Mouse (Mus musculus) left cerebral cortex, adult 9 months (tissue): ENCODE measurements around the gene Phlda3.

Experiments used
- DNase-seq, 2 experiments: peaks; one replicate each; pipeline ENCODE4 v3.0.0; 2022; ENCODE audit warnings: low spot score in 2 of 2

Gene Phlda3

DNA sequence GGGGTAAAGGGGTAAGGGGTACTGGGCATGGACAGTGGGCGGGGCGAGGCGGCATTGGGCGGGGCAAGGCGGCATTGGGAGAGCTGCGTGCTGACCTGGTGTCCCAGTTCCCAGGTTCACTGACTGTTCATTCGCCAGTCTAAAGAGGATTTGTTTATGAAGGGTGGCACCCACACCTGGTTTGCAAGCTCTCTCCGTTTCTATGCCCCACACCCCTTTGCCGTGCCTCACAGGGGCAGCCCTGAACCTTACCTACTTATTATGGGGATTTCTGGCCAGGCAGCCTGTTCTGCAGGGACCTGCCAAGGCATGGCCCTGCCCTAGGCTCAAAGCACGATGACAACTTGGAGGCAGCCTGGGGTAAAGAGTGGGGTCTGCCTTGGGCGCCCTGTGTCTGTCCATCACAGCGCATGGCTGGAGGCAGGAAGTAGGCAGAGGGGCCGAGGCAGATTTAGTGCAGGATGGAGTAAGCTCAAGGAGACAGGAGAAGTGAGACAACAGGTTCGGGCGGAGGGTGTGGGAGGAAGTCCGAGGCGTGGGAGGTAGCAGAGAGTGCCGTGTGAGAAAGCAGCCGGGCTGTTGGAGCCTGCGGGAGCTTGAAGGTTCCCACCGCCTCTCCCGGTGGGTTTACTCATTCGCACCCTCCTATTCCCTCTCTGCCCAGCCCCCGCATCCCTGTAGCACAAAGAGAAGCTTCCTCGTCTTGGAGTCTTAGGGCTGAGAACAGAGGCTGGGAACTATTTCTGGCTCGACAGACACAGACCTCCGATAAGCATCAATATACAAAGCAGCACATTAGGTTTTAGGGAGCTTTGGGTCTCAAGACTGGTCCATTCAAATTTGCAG lies 27.7 kb downstream of the Phlda3 start:
- peak; percentile 56 to 83 for DNase-seq

DNA sequence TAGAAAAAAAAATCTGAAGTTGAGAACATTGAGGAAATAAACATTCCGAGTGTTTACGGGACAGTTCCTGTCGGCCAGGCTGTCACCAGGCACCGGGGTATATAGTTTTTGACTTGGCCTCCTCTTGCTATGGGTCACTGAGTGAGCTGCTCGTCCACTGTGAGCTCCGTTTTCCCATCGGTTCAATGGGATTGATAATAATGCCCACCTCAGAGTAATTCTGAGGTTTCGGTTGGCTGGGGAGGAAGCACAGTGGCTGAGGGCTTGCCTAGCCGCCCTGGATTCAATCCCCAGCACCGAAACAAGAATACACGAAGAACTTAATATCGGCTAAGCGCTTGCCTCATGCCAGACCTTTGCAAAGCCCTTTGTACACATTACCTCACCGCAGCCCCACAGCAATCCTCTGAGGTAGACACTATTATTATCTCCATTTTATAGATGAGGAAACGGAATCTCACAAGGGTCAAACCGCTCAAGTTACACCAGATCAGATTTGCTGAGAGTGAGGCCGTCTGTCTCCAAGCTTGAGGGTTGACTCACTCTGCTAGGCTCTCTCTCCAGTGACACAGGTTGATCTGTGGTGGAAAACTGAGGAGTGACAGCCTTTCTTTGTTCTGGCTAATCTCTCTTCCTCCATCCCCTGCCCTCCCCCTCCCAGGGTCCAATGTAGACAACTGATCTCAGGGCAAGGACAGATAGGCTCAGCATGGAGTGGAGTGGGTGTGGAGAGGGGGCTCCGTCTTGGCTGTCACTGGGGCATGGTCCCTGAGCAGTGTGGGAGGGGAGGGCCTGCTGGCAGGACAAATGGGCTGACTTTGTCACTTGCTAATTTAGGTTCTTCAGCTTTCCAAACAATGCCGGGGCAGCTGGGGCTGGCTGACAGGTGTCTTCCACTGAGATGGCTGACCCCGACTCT lies 28.6 kb downstream of the Phlda3 start:
- DNase-seq: no peak

DNA sequence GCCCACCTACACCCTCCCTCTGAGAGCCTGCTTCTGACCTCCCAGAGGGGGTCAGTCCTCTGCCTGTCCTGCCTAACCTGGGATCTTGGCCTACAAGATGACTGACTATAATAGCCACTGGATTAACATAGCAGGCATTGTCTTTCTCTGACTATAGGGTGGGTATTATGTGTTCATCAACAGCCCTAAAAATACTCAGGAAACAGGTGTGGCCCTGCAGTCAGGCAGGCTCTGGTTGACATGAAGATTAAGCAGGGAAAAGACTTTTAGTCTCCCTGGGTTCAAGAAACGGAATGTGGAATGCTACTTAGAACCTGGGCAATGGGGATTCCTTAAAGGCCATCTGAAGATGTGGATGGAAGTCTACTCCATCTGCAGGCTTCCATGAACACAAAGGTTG lies 32.6 kb downstream of the Phlda3 start:
- no peak for DNase-seq

DNA sequence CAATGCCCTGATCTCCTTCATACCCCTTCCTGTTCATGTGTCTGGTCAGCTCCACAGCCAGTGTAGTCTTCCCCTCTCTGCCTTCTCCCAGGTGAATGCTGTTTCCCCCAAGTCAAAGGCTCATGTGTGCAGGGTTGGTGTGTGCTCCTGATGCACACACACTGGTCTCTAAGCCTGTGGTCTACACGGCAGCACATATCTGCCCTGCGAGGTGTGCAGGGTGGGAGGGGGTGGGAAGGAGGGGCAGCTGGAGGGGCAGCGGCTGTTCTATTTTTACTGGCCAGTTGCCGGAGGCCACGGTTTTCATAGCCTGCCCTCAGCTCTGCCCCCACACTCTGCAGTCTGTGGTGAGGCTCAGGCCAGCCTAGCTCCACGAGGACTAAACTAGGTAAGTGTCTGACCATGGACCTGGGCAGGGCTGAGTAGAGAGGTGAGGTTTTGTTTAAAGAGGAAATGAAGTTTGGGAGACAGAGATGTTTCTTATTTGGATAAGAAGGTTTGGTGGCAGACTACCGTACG lies 33.2 kb downstream of the Phlda3 start:
- no peak for DNase-seq

DNA sequence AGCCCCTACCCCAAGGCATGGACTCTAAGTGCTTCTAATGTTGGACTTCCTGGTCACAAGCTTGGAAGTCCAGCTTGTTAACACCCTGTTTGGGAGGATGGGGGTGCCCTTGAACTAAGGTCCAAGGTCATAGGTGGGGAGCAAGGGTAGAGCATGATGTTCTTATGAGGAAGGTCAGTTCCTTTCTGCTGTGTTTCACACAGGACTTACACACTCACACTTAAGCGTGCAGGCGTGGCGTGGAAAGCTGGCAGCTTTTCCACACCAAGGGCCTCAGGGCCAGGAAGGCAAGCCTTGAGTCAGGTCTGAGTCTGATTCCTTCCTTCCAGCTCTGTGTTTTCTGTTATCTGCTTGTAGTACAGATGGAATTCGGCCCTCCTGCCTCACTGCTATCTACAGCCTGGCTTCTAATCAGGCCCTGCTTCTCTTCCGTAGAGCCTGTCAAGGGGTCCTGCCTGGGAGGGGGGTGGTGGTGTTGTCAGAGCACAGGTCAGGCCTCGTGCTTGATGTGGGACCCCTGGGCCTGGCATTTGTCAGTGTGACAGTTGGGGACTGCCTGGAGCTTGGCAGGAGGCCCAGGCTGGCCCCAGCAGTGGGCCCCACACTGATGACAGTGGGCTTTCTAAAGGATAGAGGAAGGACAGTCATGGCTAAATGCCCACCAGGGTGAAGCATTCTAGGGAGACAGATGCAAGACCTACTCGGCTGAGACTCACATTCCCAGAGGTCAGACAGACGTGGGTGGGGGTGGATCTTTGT lies 34.5 kb downstream of the Phlda3 start:
- DNase-seq: no peak

DNA sequence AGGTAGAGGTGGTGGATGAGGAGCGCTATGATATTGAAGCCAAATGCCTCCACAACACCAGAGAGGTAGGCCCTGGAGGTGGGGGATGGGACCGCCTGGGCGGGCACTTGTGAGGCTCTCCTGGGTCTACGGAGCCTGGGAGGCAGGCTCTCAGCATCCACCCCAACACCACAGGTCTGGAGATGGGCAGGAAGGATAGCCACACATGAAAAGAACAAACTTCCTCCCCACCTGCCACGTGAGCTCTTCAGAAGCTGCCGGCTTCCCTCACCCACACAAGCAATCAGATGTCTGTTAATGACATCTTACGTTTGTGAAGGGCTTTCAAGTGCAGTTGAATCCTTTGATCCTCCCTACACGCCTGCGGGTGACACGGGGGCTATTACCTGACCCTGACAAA lies 41.6 kb downstream of the Phlda3 start:
- no peak for DNase-seq

DNA sequence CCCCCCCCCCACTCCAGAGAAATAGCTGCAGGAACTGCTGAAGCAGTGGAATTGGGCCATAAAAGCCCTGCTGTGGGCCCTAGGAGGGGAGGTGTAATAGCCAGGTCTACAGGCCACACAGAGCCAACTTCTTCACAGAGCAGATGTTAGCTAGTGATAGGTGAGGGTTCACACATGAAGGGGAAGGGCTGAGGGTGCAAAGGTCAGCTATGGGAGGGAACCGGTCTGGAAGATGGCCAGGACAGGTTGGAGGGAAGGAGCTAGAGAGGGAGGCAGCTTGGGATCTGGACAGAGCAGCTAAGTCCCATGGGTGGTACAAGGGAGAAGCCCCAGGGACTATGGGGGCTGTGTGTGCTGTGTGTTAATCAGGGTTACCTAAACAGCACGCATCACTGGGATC lies 44.3 kb downstream of the Phlda3 start:
- DNase-seq: no peak

DNA sequence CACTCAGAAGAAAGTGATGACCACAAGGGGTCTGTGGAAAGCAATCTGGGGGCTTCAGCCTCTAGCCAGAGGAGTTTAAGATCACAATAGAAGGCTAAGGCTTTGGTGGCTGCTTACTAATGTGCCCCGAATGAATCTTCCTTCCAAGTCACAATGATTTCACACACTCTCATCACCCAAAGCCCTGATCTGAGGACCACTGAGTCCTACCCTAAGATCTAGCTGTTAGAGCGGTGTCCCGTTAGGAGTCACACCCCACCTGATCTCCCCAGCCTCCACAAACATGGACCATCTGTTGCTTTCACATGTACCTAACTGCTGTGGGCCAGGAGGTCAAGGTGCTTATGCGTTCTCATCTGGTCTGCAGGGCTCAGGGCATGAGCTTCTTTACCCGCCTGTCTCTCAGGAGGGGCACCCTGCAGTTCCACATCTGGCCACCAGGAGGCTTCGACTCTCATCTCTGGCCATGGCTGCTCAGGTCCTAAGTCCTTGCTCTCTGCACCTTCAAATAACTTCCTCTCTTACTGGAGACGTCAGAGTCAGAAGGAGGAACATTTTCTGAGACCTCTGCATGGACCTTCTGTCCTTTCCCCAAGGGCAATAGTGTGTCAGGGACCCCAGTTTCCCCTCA lies 45.2 kb downstream of the Phlda3 start:
- DNase-seq: peak in 1 of 2 experiments; percentile 82

DNA sequence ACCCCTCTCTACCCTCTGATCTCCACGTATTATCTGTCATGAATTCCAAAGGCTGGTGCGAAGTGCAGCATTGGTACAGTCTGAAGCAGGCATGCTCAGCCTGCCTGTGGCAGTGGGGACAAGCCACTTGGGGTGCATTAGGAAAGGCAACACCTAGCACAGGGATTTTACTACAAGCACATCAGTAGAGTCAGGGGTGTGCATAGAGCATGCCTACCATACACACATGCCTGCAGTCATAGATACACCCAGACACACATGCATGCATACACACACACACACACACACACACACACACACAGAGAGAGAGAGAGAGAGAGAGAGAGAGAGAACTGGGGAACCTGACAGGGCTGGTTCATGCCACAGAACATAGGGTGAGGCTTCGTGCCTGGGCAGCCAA lies 46.3 kb downstream of the Phlda3 start:
- DNase-seq: no peak

DNA sequence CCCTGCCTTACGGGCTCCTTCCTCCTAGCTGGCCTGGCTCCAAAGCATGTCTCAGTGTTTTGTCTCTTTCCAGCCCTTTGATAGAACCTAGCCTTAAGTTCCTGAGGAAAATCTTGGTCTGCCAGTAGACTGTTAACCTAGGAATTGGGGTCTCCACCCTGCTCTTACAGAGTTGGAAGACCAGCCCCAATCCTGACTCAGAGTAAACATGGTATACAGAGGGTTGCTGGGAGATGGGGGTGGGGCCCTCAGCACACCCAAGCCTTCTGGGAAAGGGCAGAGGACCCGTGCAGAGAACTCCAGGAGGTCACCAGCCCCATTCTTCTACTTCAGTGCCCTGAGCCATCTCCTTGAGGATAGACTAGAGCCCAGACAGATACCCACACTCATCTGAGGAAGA lies 46.7 kb downstream of the Phlda3 start:
- no peak for DNase-seq

DNA sequence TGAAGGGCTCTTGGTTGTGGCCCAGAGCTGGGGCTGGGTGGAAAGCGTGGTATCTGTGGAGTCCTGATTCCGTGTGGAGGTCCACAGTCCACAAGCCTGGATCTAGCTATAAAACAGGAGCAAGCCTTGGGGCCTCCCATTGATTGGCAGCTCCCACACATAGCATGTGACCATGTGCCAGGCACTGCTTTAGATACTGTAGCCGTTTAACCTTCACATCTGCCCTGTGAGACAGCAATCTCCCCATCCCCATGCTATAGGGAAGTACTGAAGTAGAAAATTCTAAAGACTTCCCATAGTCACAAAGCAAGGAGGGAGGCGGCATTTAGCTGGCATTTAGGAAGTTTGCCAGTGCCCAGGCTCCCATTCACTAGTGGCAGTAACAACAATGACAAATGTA lies 47.2 kb downstream of the Phlda3 start:
- no peak for DNase-seq

DNA sequence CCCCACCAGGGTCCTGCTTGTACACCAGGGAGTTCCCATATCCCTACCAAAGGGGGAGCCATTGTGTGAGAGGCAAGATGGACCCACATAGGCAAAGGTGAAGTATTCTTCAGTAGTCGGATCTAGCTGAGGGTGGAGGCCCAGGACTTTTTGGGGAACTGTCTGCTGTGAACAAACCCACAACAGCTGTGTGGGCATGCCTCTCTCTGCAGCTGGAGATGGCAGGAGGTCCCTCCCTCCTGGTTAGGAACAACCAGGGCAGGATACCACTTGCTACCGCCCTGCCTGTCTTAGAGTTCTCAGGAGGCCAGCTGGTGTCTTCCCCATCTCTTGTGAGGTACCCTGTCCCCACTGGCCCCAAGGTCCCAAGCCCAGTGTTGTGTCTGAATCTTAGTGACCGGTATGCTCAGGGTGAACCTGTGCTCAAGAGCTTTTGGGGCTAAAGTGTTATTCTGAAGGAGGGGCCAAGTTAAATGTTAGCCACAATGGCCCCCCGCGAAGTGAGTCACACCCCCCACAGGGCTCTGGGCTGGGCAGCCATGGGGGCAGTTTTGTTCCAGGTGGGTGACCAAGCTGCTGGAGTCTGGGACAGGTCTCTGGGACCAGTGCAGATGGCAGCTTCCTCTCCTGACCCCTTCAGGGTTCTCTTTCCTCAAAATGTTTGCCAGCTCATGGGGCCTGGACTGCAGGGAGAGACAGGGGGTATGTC lies 47.9 kb downstream of the Phlda3 start:
- DNase-seq: no peak

DNA sequence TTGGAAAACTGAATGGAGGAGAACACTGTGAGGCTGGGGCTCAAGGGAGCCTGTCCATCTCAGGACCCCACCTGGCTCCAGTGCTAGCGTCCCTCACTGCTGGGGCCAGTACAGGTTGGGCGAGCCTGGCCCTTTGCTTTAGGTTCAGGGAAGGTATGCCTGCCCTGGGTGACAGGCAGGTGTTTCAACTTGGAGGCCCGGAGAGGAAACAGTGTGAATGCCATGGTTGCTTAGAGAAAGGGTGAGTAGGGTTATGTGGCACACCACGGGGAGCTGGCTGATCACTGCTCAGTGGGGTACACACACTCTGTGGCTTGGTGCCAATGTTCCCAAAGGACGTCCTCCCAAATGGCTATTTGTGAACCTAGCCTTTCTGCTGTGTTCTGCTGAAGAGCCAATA lies 48.6 kb downstream of the Phlda3 start:
- no peak for DNase-seq

DNA sequence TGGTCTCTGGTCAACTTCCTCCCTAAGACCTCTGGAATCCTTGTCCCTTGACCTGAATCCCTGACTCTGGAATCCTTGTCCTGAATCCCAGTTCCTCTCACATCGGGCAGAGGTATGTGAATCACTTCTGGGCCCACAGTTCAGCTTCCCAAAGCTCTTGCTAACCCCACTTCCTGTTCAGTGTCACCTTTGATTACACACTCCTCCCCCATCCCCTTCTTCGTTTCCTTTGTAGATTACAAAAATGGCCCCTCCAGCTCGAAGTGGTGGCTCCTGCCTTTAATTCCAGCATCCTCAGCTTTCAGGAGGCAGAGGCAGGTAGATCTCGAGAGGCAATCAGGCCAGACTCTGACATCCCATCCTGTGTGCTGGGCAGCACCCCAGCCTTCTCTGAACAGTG lies 51.7 kb downstream of the Phlda3 start:
- no peak for DNase-seq

DNA sequence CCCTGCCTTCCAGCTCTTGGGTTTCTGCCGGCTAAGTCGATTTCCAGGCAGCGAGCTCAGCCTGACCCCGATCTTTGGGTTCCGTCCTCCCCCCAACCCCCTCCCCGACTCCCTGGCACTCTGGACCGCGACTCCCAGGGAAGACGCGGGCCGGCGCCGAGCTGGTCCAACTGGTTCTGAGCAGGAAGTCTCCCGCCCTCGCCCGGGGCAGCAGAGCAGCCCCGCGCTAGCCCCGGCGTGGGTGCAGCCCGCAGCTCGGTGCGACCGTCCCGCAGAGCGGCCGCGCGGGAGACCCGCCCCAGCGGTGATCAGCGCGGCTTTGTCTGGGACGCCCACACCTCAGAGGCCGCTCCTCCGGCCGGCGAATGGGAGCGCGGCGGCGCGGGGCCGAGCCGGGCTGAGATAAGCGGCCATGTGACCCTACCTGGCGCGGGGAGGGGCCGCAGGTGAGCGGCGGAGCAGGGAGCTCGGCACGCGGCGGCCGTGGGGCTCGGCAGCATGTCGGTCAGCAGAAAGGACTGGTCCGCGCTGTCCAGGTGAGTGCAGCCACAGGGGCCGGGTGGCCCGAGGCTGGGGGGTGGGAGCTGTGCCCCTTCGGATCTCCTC lies 52.7 kb downstream of the Phlda3 start, which contains the start of gene Lad1:
TSS of gene Lad1 (plus strand) at position 118 of the 606 bp plus-strand sequence.
- DNase-seq: no peak
